Mouse (Mus musculus): ENCODE measurements around the gene Prkx.

Prkx gene

DNA sequence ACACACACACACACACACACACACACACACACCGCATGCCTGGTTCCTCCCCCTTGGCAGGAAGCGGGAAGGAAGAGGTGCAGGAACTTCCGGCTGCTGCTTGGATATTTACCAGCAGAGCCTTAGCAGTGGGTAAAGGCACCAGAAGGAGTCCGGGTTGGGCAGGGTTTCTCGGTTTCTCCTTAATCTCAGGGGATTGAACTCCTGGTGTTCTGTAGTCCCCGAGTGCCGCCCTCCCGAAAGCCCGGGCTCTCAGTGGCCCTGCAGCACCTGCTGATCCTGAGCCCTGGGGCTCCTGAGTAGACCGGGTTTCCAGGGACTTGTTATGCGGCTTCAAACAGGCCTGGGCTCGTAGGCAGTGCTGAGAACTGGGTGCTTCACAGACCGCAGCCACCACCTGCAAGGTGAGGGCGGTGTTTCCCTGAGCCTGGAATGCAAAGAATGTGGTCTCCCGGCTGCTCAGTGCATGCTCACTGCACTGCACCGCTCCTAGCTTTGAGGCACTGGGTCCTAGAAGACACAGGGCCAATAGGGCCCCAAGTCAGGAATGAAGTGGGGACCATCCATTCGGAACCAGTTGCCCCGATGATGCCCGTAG is at the start of gene Prkx:
Prkx (minus strand) TSS at position 41 of the 598 bp plus-strand sequence.
- DNase-seq (ENCODE audit: low read depth, low spot score) = peak; percentile 49

DNA sequence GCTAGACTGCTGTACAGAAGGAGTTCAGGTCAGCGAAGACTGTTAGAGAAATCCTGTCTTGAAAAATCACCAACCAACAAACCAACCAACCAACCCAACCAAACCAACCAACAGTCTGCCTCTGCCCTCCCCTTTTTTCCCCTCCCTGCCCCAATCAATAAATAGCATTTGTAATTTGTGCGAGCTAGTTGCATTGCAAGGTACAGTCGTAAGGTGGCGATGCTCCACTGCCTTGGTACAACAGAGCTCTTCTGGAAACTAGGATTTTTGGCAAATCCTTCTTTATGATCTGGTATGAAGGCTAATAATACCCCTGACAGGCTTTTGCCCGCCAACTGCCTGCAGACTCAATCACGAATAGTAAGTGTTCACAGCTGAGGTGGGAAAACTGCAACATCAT is 16.0 kb upstream of the Prkx start:
- DNase-seq (ENCODE audit: low read depth, low spot score) = no peak

DNA sequence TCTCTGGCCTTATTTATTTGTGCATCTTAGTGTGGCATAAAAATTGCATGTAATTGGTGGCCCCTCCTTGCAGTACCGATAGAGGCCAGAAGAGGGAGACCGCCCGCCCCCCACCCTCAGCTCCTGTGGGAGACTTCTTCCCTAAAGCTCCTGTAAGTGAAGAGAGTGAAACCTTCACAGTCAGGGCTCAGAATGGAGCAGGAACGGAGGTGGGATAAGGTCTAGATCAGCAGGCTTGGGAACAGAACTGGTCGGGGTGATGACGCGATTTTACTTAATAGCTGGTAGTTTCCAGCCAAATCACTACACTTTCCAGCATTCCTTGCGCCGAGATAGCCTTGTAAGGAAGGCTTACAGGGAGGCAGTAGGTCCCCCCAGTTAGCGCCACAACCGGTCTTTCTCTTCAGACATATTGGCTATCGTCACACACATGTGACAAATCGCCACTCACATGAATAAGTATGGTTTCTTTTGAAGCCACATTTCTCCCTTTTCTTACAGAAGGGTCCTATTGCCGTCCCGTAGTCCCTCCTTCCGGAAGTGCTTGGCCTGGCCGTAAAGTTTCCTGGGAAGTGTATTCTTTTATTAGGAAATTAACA is 14.6 kb upstream of the Prkx start:
- peak; percentile 37 for DNase-seq (ENCODE audit: low read depth, low spot score)

DNA sequence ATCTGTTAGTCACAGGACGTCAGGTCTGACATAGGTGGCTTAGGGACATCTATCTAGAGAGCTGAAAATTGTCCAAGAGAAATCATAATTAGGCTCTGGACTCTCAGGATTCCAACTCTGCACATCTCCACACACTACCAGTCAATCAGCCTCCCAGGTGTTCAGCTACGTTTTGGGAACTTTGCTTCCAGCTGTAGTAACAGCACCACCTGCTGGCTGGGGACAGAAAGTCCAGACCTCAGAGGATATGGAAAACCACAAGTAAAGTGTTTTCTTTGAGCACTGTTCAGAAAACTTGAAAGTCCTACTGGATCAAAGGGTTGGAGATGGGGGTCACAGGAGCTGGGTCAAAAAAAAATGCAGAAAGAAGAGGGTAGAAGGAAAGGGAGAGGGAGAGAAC is 12.5 kb upstream of the Prkx start:
- no peak for DNase-seq (ENCODE audit: low read depth, low spot score)

DNA sequence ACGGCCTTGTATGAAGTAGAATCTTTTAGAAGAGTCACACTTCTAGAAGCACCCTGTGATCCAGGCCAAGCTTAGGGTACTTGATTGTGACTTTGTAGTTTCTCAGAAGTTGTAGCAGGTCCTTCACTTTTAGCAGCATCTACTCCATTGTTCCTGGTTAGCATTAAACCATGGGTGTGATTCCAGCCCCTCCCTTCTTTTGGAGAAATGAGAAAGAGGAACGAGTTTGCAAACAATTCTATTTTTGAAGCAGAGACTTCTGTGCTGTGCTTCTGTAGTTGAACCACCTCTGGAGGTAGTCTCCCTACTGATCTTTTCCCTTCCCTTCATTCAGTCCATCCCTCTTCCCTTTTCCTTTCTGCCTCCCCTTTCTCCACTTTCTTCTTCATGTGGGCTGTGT is 6.2 kb upstream of the Prkx start:
- DNase-seq (ENCODE audit: low read depth, low spot score) = no peak

DNA sequence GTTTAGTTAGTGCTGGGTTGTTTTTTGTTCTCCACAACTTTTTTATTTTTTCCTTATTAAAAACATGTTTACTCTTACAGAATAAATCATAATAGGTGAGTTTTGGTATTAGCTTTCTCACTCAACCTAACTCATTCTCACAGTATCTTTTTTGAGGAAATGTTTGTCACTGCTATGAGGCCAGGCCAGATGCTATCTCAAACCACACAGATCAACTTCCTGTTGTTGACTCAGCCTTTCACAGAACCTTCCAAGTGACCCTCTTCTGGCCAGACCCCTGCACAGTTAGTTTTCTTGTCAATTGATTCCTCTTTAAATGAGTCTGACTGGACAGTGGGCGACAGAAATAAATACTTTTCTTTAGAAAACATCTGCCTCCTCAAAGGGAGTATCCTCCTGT is 5.5 kb upstream of the Prkx start:
- no peak for DNase-seq (ENCODE audit: low read depth, low spot score)

DNA sequence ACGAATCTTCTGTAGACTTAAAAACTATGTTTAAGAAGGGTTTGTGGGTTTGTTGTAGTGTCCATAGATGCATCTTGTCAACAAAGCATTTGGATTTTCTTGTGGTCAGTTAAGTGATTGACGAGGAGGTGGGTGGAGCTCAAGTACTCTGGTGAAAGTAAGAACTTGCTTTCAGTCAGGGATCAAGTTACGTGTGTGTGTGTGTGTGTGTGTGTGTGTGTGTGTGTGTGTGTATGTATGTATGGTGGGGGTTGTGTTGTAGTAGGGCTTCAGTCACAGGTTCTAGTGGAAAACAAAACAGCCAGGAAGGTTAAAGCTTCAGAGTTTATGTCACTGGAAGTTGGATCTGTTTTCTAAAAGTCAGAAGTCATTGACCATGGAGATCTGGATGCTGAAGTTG is 3.5 kb upstream of the Prkx start:
- no peak for DNase-seq (ENCODE audit: low read depth, low spot score)

DNA sequence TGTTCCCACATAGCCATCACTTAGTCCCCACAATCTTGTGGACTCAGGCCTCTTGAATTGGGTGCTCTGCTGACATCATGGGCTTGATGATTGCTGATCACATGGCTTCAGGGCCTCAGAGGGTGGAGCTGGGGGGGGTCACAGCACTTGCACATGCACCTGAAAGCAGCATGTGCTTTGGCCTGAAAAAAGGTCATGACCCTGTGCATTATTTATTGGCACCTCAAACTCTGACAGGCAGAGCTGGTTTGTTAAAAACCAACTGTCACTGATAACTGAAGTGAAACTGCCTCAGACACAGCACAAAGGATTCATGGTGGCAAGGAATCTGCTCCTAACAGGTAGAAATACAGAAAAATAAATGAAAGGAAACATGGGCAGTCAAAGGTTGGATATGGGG is 1.7 kb upstream of the Prkx start:
- DNase-seq (ENCODE audit: low read depth, low spot score) = no peak

DNA sequence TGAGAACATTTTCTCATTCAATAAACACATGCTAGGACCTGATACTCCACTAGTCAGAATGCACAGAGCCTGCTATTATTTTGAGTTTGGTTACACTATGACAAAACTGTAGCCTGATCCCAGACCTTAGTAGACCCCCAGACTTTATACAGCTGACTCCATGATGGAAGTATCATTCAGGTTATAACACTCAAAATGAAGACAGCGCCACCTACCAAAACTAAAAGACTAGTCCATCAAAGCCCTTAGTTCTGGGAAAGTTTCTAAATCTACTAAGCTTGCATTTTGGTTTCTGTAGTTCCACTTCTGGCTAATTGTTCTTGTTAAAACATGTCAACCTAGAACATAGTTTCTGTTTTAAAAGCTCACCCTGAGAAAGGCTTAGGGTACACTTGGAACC is 838 bp upstream of the Prkx start:
- DNase-seq (ENCODE audit: low read depth, low spot score) = no peak

DNA sequence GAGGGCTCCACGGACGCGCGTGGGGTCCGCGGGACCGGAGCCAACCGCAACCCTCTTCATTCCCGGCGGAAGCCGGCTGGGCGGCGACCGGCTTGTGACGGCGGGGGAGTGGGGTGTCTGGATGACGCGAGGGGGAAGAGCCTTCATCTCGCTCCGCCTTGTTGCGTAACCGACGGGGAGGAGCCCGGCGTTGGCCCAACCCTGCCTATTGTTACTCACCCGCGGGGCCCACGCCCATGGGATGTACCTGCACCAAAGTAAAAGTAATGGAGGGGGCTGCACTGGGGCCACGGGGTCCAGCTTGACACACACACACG is 262 bp downstream of the Prkx start:
- peak; percentile 69 for DNase-seq (ENCODE audit: low read depth, low spot score)

DNA sequence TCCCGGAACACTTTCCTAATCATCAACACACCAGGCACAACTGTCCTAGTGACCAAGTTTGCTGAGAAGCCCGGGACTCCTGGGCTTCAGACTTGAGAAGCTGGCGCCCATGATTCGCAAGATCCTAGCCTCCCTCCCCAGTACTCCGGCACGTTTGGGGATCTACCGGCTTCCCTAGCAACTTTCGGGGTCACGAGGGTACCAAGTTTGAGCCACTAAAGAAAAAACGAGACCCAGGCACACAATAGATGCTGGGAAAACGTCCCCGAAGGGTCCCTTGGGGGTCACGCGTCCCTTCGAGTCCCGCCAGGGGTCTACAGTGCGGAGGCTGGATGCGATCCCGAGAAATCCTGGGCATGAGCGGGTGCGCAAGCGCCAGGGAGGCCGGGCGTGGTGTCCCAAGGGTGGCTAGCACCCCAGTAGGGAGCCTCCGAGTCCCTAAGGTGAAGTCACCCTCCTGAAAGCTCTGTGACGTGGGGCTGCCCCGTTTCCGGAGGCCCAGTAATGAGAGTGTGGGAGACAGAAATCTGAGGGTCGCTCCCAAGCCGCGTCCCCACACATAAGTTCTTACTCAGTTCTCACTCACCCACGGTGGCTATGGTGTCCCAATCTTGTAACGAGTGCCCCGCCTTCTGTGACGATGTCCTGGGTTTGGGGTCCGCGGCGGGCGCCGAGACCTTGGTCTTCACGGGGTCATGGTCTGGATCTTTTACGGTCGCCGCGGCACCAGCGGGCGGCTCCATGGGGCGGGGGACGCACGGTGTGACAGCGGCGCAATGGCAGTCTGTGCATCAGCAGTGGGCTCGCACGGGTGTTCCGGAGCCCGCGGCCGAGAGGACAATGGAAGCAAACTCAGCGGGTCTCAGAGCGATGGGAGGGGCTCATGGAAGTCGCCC is 868 bp downstream of the Prkx start:
- DNase-seq (ENCODE audit: low read depth, low spot score) = no peak

DNA sequence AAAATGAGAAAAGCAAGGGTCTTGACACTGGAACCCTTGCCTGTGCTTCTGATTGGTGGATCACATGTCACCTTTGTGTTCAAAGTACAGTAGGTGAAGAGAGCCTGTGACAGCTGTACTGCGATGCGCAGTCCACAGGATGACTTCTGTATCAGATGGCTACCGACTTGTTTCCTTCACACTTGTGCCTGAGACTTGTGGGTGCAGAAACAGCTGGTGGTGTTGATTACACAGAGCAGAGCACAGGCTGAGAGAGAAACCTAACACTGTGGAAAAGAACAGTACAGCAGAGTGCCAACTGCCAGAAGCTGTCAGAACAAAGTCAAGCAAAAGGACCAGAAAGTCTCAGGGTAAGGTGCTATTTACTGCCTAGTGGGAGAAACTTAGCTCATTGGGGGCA is 7.4 kb downstream of the Prkx start:
- no peak for DNase-seq (ENCODE audit: low read depth, low spot score)

DNA sequence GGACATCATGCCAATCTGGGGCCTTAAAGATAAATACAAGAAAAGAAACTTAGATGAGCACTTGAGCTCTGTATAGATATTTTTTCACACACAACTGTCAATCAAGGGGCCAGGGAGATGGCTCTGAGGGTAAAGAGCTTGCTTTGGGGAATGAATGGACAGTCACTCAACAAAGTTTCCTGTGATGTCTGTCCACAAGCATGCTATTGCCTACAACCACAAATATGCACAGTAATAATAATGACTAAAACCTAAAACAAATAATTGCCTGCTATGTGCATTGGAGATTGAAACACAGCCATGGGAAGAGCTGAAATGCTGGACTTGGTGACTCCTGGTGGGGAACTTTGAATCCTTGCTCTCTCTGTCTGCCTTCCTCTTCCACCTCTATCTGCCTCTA is 9.7 kb downstream of the Prkx start:
- DNase-seq (ENCODE audit: low read depth, low spot score) = no peak

DNA sequence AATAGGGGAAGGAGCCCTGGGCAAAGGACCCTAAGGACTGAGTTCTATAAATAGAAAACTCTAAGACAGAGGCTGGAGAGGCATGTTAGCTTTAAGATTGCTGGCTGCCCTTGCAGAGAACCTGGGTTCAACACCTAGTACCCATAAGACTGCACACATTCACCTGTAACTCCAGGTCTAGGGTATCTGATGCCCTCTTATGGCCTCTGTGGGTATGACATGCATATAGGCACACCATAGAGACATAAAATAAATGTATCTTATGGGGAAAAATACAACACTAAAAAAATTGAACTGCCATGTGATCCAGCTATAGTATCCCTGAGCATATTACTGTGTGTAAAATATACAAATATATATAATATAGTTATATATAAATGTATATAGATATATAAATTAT is 18.3 kb downstream of the Prkx start:
- no peak for DNase-seq (ENCODE audit: low read depth, low spot score)

DNA sequence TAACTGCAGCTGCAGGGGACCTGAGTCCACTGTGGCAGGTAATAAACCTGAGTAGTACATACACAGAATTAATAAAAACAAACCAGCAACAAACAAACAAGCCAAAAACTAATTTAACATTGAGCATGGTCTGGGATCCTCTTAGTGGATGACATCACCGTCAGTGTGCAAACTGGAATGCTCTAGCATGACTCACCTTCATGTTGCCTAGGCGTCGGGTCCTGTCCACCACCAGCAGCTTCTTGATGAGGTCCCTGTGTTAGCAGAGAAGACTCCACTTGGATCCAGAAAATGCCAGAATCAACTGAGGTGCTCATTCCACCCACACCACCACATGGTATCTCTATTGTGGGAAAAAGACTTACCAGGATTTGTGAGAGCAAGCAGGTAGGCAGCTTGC is 30.9 kb downstream of the Prkx start:
- DNase-seq (ENCODE audit: low read depth, low spot score) = no peak

DNA sequence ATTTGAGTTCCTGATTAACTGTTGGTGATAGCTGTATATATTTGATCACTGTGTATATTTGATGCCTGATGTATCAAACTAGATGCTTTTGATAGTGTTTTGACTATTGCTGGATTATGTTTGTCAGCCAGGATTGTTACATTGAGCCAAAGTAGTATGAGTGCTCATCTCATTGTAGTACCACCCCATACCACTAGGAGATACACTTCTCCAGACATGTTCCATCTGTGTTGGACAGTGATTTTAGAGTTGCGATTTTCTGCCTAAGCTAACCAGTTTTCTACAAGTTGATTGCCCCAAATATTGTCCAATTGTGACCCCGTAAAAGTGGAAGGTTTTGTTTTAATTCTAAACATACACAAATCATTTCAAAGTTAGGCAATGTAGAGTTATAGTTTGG is 51.8 kb downstream of the Prkx start:
- DNase-seq (ENCODE audit: low read depth, low spot score) = no peak

DNA sequence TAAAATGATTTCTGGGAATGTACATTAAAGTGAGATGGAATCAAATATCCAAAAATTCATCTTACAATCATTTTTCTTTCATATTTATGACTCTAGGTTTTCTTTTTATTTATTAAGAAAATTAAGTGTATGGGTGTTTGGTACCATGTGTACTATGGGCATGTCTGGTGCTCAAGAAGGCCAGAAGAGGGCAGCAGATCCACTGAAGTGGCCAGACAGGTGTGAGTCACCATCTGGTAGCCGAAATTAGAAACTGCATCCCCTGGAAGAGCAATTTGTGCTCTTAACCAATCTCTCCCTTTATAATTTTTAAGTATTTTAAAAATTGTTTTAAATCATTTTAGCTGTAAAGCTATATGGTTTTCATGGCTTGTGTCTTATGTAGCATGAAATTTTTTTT is 54.7 kb downstream of the Prkx start:
- no peak for DNase-seq (ENCODE audit: low read depth, low spot score)

DNA sequence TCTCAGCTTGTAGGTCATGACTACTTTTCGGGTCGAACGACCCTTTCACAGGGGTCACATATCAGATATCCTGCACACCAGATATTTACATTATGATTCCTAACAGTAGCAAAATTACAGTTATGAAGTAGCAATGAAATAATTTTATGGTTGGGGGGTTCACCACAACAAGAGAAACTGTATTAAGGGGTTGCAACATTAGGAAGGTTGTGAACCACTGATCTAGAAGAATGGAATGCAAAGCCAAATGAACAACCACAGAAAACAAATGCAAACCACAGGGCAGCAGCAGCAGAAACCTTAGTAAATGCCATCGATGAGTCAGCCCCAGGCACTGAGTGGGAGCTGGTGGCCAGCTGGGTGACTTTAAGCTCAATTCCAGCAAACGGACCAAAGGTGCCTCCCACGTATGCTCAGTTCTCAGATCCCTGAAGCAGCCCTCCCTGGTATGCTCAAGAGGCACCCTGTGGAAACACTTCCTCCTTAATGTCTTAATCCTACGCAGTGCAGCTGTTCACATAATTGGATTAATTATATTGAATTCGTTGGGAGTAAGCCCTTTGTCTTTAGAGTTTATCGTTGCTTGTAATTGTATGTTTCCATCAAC is 62.0 kb downstream of the Prkx start:
- DNase-seq (ENCODE audit: low read depth, low spot score) = no peak

DNA sequence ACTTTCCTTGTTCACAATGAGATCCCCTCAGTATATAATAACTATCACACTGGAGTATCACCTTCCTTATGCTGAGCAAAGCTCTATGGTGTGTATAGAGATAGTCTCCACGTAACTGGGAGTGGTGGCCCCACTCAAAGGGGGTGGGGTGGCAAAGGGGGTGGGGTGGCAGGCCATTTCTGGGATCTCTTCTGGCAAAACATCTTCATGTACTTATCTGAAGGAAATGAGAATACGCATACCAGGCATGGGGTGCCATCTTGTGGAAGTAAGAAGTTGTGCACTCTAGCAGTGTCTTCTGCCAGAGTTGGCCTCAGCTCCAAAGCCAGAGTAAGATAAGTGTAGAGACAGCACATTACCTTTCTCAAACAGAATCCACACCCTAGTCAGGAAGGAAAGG is 75.8 kb downstream of the Prkx start:
- peak; percentile 13 for DNase-seq (ENCODE audit: low read depth, low spot score)

All from retina, postnatal 7 days (tissue).